Mouse (Mus musculus) thymus, adult 2 months (tissue): Measurements from ENCODE around the gene Pxn.

ENCODE experiments used
- CTCF ChIP-seq: fragments of 200-500 bp; IDR thresholded peaks from 2 replicates; pipeline ENCODE4 v1.5.1; 2012; ENCODE audit warnings: mild to moderate bottlenecking, control low read depth, low read length, moderate library complexity, borderline replicate concordance; ENCODE audit not compliant: control insufficient read depth, poor library complexity, insufficient read depth; ENCODE audit errors: extremely low read depth
- POLR2A ChIP-seq: fragments of 200-500 bp; IDR thresholded peaks from 2 replicates; pipeline ENCODE4 v1.6.1; 2012; ENCODE audit warnings: mild to moderate bottlenecking, low read length, control low read depth, moderate library complexity; ENCODE audit not compliant: control insufficient read depth, poor library complexity, insufficient read depth; ENCODE audit errors: extremely low read depth

- no peak for TF ChIP-seq CTCF
- no peak for TF ChIP-seq POLR2A
These were observed 7.2 kb downstream of the Pxn start for GRCm38 (mm10) chr5:115513721-115514120.
